Mouse (Mus musculus) heart, embryonic 11.5 days (tissue): ENCODE measurements at regions not wholly inside any gene's neighbourhood (a gene's known extent, or its start where the extent isn't known, plus 50 kb on each side); places are given as distances from the start of the nearest gene placed in this dataset.

Source experiments
- ATAC-seq: fragments of 200-750 bp; cut with Nextera tagmentation; replicated peaks from 2 replicates; pipeline ENCODE4 v1.8.0; 2017; ENCODE audit warnings: moderate library complexity; ENCODE audit not compliant: insufficient number of reproducible peaks, low FRiP score, low TSS enrichment
- H3K27ac ChIP-seq: fragments of 300-500 bp; sonication (generic); 2 replicates; pipeline ENCODE4 v1.5.1; 2014; ENCODE audit warnings: mild to moderate bottlenecking, low read depth, low read length
- H3K27me3 ChIP-seq: fragments of 300-500 bp; sonication (generic); 2 replicates; pipeline ENCODE4 v1.6.1; 2014; ENCODE audit warnings: mild to moderate bottlenecking, low read length, mixed read lengths; ENCODE audit not compliant: control insufficient read depth, insufficient read depth
- H3K36me3 ChIP-seq: fragments of 300-500 bp; sonication (generic); 2 replicates; pipeline ENCODE4 v1.6.1; 2014; ENCODE audit warnings: mild to moderate bottlenecking, low read length, moderate library complexity, mixed read lengths; ENCODE audit not compliant: control insufficient read depth, insufficient read depth
- H3K4me1 ChIP-seq: fragments of 300-500 bp; sonication (generic); 2 replicates; pipeline ENCODE4 v1.6.1; 2014; ENCODE audit warnings: low read length; ENCODE audit not compliant: control insufficient read depth, insufficient read depth
- H3K4me2 ChIP-seq: fragments of 300-500 bp; sonication (generic); 2 replicates; pipeline ENCODE4 v1.6.1; 2014; ENCODE audit warnings: mild to moderate bottlenecking, moderate library complexity
- H3K4me3 ChIP-seq: fragments of 300-500 bp; sonication (generic); 2 replicates; pipeline ENCODE4 v1.5.1; 2014; ENCODE audit warnings: low read depth, low read length
- H3K9ac ChIP-seq: fragments of 300-500 bp; sonication (generic); 2 replicates; pipeline ENCODE4 v1.6.1; 2014; ENCODE audit warnings: mild to moderate bottlenecking, low read depth, low read length, moderate library complexity
- H3K9me3 ChIP-seq: fragments of 300-500 bp; sonication (generic); replicated peaks from 2 replicates; pipeline ENCODE4 v1.6.1; 2016; ENCODE audit warnings: low read length; ENCODE audit not compliant: control insufficient read depth
- WGBS: fragments of 180-500 bp; shearing (Covaris S2); extraction: QIAGEN DNeasy Blood & Tissue Kit; methylation state at CpG from one replicate; pipeline ENCODE4 v1.1.7; 2014; ENCODE audit not compliant: insufficient replicate concordance; 5-methylcytosine and 5-hydroxymethylcytosine counted together

GRCm38 (mm10) chr17:83128843-83129544 lies 86.1 kb upstream of the Pkdcc start:
- Histone ChIP-seq H3K4me3 (no peak overlapping the region), H3K4me1 (peaks cover 33% of the 10 kb centered on the region), H3K27ac (no peak overlapping the region), H3K4me2 (no peak overlapping the region), H3K9ac (no peak overlapping the region), H3K27me3 (no peaks in the 10 kb centered on the region), H3K9me3 (no peaks in the 10 kb centered on the region), H3K36me3 (no peaks in the 10 kb centered on the region)
- ATAC-seq = no peak
- 63% methylated on average over 14 of the region's 14 CpGs for WGBS

GRCm38 (mm10) chr17:83129658-83130057 lies 85.4 kb upstream of the Pkdcc start:
- WGBS = 76% methylated on average over 7 of the region's 7 CpGs
- no peak overlapping the region for H3K9ac ChIP-seq
- H3K4me2 ChIP-seq = no peak overlapping the region
- no peak for ATAC-seq
- no peak overlapping the region for H3K4me3 ChIP-seq
- H3K4me1 ChIP-seq = peaks cover 27% of the 10 kb centered on the region
- no peaks in the 10 kb centered on the region for H3K36me3 ChIP-seq
- H3K27ac ChIP-seq = no peak overlapping the region
- no peaks in the 10 kb centered on the region for H3K9me3 ChIP-seq
- no peaks in the 10 kb centered on the region for H3K27me3 ChIP-seq

- Histone ChIP-seq H3K27me3 (no peaks in the 10 kb centered on the region), H3K9me3 (no peaks in the 10 kb centered on the region), H3K4me3 (no peak overlapping the region), H3K36me3 (no peaks in the 10 kb centered on the region), H3K4me2 (no peak overlapping the region), H3K9ac (no peak overlapping the region), H3K4me1 (peaks cover 9% of the 10 kb centered on the region), H3K27ac (no peak overlapping the region)
- 75% methylated on average over 9 of the region's 9 CpGs for WGBS
- no peak for ATAC-seq
These were observed 81.9 kb upstream of the Pkdcc start for GRCm38 (mm10) chr17:83133201-83133600.

- no peak for ATAC-seq
- H3K4me2 ChIP-seq = no peak overlapping the region
- 66% methylated on average over 6 of the region's 6 CpGs for WGBS
These were observed 79.5 kb upstream of the Pkdcc start for GRCm38 (mm10) chr17:83135441-83136120.

GRCm38 (mm10) chr17:83136267-83136666 lies 78.8 kb upstream of the Pkdcc start:
- no peaks in the 10 kb centered on the region for H3K9me3 ChIP-seq

More at GRCm38 (mm10) chr17:83135441-83136120, 79.5 kb upstream of the Pkdcc start:
- Histone ChIP-seq H3K27ac (no peak overlapping the region), H3K27me3 (no peaks in the 10 kb centered on the region), H3K9me3 (no peaks in the 10 kb centered on the region), H3K36me3 (no peaks in the 10 kb centered on the region), H3K4me3 (no peak overlapping the region), H3K4me1 (0 out of 2 replicates have a peak, but pooled peaks cover 2% of the 10 kb centered on the region), H3K9ac (no peak overlapping the region)

GRCm38 (mm10) chr17:83137720-83138119 lies 77.4 kb upstream of the Pkdcc start:
- Histone ChIP-seq H3K9me3 (no peaks in the 10 kb centered on the region), H3K36me3 (no peaks in the 10 kb centered on the region), H3K4me1 (0 out of 2 replicates have a peak, but pooled peaks cover 2% of the 10 kb centered on the region), H3K4me2 (no peak overlapping the region), H3K27me3 (no peaks in the 10 kb centered on the region), H3K4me3 (no peak overlapping the region), H3K27ac (no peak overlapping the region), H3K9ac (no peak overlapping the region)
- ATAC-seq = no peak
- 62% methylated on average over 7 of the region's 7 CpGs for WGBS

More at GRCm38 (mm10) chr17:83136267-83136666, 78.8 kb upstream of the Pkdcc start:
- Histone ChIP-seq H3K36me3 (no peaks in the 10 kb centered on the region), H3K4me1 (0 out of 2 replicates have a peak, but pooled peaks cover 2% of the 10 kb centered on the region), H3K27ac (no peak overlapping the region), H3K9ac (no peak overlapping the region), H3K4me2 (no peak overlapping the region), H3K4me3 (no peak overlapping the region), H3K27me3 (no peaks in the 10 kb centered on the region)
- ATAC-seq = no peak
- 69% methylated on average over 5 of the region's 5 CpGs for WGBS

- ATAC-seq = no peak
- Histone ChIP-seq H3K36me3 (no peaks in the 10 kb centered on the region), H3K9me3 (no peaks in the 10 kb centered on the region), H3K4me1 (0 out of 2 replicates have a peak, but pooled peaks cover 2% of the 10 kb centered on the region), H3K27ac (0 out of 2 replicates have a peak overlapping the region, but pooled peaks have one; percentile 24), H3K27me3 (no peaks in the 10 kb centered on the region), H3K4me3 (no peak overlapping the region), H3K4me2 (no peak overlapping the region), H3K9ac (no peak overlapping the region)
- 45% methylated on average over 11 of the region's 11 CpGs for WGBS
These were observed 76.3 kb upstream of the Pkdcc start for GRCm38 (mm10) chr17:83138493-83139417.

- no peaks in the 10 kb centered on the region for H3K9me3 ChIP-seq
- no peak overlapping the region for H3K4me3 ChIP-seq
- H3K4me2 ChIP-seq = no peak overlapping the region
- no peak overlapping the region for H3K27ac ChIP-seq
- H3K9ac ChIP-seq = no peak overlapping the region
- WGBS = 72% methylated on average over 15 of the region's 15 CpGs
- no peaks in the 10 kb centered on the region for H3K27me3 ChIP-seq
- no peaks in the 10 kb centered on the region for H3K4me1 ChIP-seq
- H3K36me3 ChIP-seq = no peaks in the 10 kb centered on the region
- ATAC-seq = no peak
These were observed 66.6 kb upstream of the Pkdcc start for GRCm38 (mm10) chr17:83148371-83148929.
